Mouse (Mus musculus) heart, embryonic 11.5 days (tissue): ENCODE results near the gene Rmnd5a. TPM values are rescaled to one million over a fixed set of nuclear protein-coding genes. Genes with fewer than 3 reads are reported as not detected.

Experiments
- ATAC-seq: fragments of 200-750 bp; cut with Nextera tagmentation; replicated peaks from 2 replicates; pipeline ENCODE4 v1.8.0; 2017; ENCODE audit warnings: moderate library complexity; ENCODE audit not compliant: insufficient number of reproducible peaks, low FRiP score, low TSS enrichment
- H3K27ac ChIP-seq: fragments of 300-500 bp; sonication (generic); 2 replicates; pipeline ENCODE4 v1.5.1; 2014; ENCODE audit warnings: mild to moderate bottlenecking, low read depth, low read length
- H3K27me3 ChIP-seq: fragments of 300-500 bp; sonication (generic); 2 replicates; pipeline ENCODE4 v1.6.1; 2014; ENCODE audit warnings: mild to moderate bottlenecking, low read length, mixed read lengths; ENCODE audit not compliant: control insufficient read depth, insufficient read depth
- H3K36me3 ChIP-seq: fragments of 300-500 bp; sonication (generic); 2 replicates; pipeline ENCODE4 v1.6.1; 2014; ENCODE audit warnings: mild to moderate bottlenecking, low read length, moderate library complexity, mixed read lengths; ENCODE audit not compliant: control insufficient read depth, insufficient read depth
- H3K4me1 ChIP-seq: fragments of 300-500 bp; sonication (generic); 2 replicates; pipeline ENCODE4 v1.6.1; 2014; ENCODE audit warnings: low read length; ENCODE audit not compliant: control insufficient read depth, insufficient read depth
- H3K4me2 ChIP-seq: fragments of 300-500 bp; sonication (generic); 2 replicates; pipeline ENCODE4 v1.6.1; 2014; ENCODE audit warnings: mild to moderate bottlenecking, moderate library complexity
- H3K4me3 ChIP-seq: fragments of 300-500 bp; sonication (generic); 2 replicates; pipeline ENCODE4 v1.5.1; 2014; ENCODE audit warnings: low read depth, low read length
- H3K9ac ChIP-seq: fragments of 300-500 bp; sonication (generic); 2 replicates; pipeline ENCODE4 v1.6.1; 2014; ENCODE audit warnings: mild to moderate bottlenecking, low read depth, low read length, moderate library complexity
- H3K9me3 ChIP-seq: fragments of 300-500 bp; sonication (generic); replicated peaks from 2 replicates; pipeline ENCODE4 v1.6.1; 2016; ENCODE audit warnings: low read length; ENCODE audit not compliant: control insufficient read depth
- WGBS: fragments of 180-500 bp; shearing (Covaris S2); extraction: QIAGEN DNeasy Blood & Tissue Kit; methylation state at CpG from one replicate; pipeline ENCODE4 v1.1.7; 2014; ENCODE audit not compliant: insufficient replicate concordance; 5-methylcytosine and 5-hydroxymethylcytosine counted together
- polyA plus RNA-seq: library from polyadenylated mRNA; unstranded; fragments of >200 nt; fragmentation: Nextera tagmentation; extraction: Ambion mirVana; gene quantifications from 2 replicates; pipeline ENCODE4 v1.2.1, GENCODE M21; 2014

Rmnd5a gene
- polyA plus RNA-seq, 1 experiment from 2014 or later, result 6.2 TPM

GRCm38 (mm10) chr6:71360221-71360620 is 80.2 kb downstream of the Rmnd5a start:
- Histone ChIP-seq H3K27ac (no peak overlapping the region), H3K36me3 (no peaks in the 10 kb centered on the region), H3K4me3 (no peak overlapping the region), H3K9me3 (no peaks in the 10 kb centered on the region), H3K4me2 (no peak overlapping the region), H3K27me3 (no peaks in the 10 kb centered on the region), H3K9ac (no peak overlapping the region), H3K4me1 (no peaks in the 10 kb centered on the region)
- no peak for ATAC-seq
- 64% methylated on average over 4 of the region's 4 CpGs for WGBS

GRCm38 (mm10) chr6:71357493-71357892 is 82.9 kb downstream of the Rmnd5a start:
- no peak for ATAC-seq
- no peak overlapping the region for H3K4me2 ChIP-seq

GRCm38 (mm10) chr6:71353722-71354121 is 86.7 kb downstream of the Rmnd5a start:
- no peaks in the 10 kb centered on the region for H3K4me1 ChIP-seq
- no peak for ATAC-seq
- no peak overlapping the region for H3K4me3 ChIP-seq
- H3K9ac ChIP-seq, result no peak overlapping the region
- H3K4me2 ChIP-seq, result no peak overlapping the region
- 65% methylated on average over 2 of the region's 2 CpGs for WGBS
- H3K9me3 ChIP-seq, result no peaks in the 10 kb centered on the region
- no peaks in the 10 kb centered on the region for H3K27me3 ChIP-seq
- no peaks in the 10 kb centered on the region for H3K36me3 ChIP-seq
- no peak overlapping the region for H3K27ac ChIP-seq

More at GRCm38 (mm10) chr6:71357493-71357892, 82.9 kb downstream of the Rmnd5a start:
- Histone ChIP-seq H3K27ac (no peak overlapping the region), H3K9ac (no peak overlapping the region), H3K9me3 (no peaks in the 10 kb centered on the region), H3K4me1 (no peaks in the 10 kb centered on the region), H3K36me3 (no peaks in the 10 kb centered on the region), H3K27me3 (no peaks in the 10 kb centered on the region), H3K4me3 (no peak overlapping the region)
- 85% methylated on average over 7 of the region's 7 CpGs for WGBS

- Histone ChIP-seq H3K9me3 (0 out of 2 replicates have a peak, but pooled peaks cover under 1% of the 10 kb centered on the region), H3K4me2 (no peak overlapping the region), H3K9ac (no peak overlapping the region), H3K4me1 (no peaks in the 10 kb centered on the region), H3K27ac (no peak overlapping the region), H3K36me3 (no peaks in the 10 kb centered on the region), H3K27me3 (no peaks in the 10 kb centered on the region), H3K4me3 (no peak overlapping the region)
- 70% methylated on average over 10 of the region's 10 CpGs for WGBS
- ATAC-seq, result no peak
These were observed 87.5 kb downstream of the Rmnd5a start for GRCm38 (mm10) chr6:71352866-71353427.

GRCm38 (mm10) chr6:71352201-71352600 is 88.2 kb downstream of the Rmnd5a start:
- Histone ChIP-seq H3K27ac (no peak overlapping the region), H3K9me3 (0 out of 2 replicates have a peak, but pooled peaks cover 3% of the 10 kb centered on the region), H3K4me3 (no peak overlapping the region), H3K4me1 (no peaks in the 10 kb centered on the region), H3K36me3 (no peaks in the 10 kb centered on the region), H3K9ac (no peak overlapping the region), H3K4me2 (no peak overlapping the region), H3K27me3 (no peaks in the 10 kb centered on the region)
- ATAC-seq, result no peak
- 86% methylated on average over 6 of the region's 6 CpGs for WGBS

GRCm38 (mm10) chr6:71351201-71351600 is 89.2 kb downstream of the Rmnd5a start:
- no peaks in the 10 kb centered on the region for H3K36me3 ChIP-seq
- H3K9me3 ChIP-seq, result 0 out of 2 replicates have a peak, but pooled peaks cover 3% of the 10 kb centered on the region
- ATAC-seq, result no peak
- no peaks in the 10 kb centered on the region for H3K27me3 ChIP-seq
- H3K27ac ChIP-seq, result no peak overlapping the region
- H3K9ac ChIP-seq, result no peak overlapping the region
- H3K4me1 ChIP-seq, result no peaks in the 10 kb centered on the region
- WGBS, result 87% methylated on average over 3 of the region's 3 CpGs
- no peak overlapping the region for H3K4me2 ChIP-seq
- no peak overlapping the region for H3K4me3 ChIP-seq

GRCm38 (mm10) chr6:71348006-71348405 is 92.4 kb downstream of the Rmnd5a start:
- no peak for ATAC-seq
- 92% methylated on average over 9 of the region's 9 CpGs for WGBS
- Histone ChIP-seq H3K9me3 (0 out of 2 replicates have a peak, but pooled peaks cover 3% of the 10 kb centered on the region), H3K9ac (no peak overlapping the region), H3K27me3 (no peaks in the 10 kb centered on the region), H3K4me3 (no peak overlapping the region), H3K36me3 (no peaks in the 10 kb centered on the region), H3K4me1 (no peaks in the 10 kb centered on the region), H3K4me2 (no peak overlapping the region), H3K27ac (no peak overlapping the region)

- no peak overlapping the region for H3K27ac ChIP-seq
- no peaks in the 10 kb centered on the region for H3K36me3 ChIP-seq
- H3K4me2 ChIP-seq, result no peak overlapping the region
- H3K4me1 ChIP-seq, result no peaks in the 10 kb centered on the region
- no peaks in the 10 kb centered on the region for H3K9me3 ChIP-seq
- 88% methylated on average over 9 of the region's 9 CpGs for WGBS
- no peak for ATAC-seq
- no peaks in the 10 kb centered on the region for H3K27me3 ChIP-seq
- H3K4me3 ChIP-seq, result no peak overlapping the region
- H3K9ac ChIP-seq, result no peak overlapping the region
These were observed 99.3 kb downstream of the Rmnd5a start for GRCm38 (mm10) chr6:71341179-71341578.

- Histone ChIP-seq H3K27ac (no peak overlapping the region), H3K4me1 (no peaks in the 10 kb centered on the region), H3K36me3 (no peaks in the 10 kb centered on the region), H3K4me3 (no peak overlapping the region), H3K4me2 (no peak overlapping the region), H3K9ac (no peak overlapping the region), H3K9me3 (no peaks in the 10 kb centered on the region), H3K27me3 (no peaks in the 10 kb centered on the region)
- 82% methylated on average over 4 of the region's 4 CpGs for WGBS
- ATAC-seq, result no peak
These were observed 101.1 kb downstream of the Rmnd5a start for GRCm38 (mm10) chr6:71339351-71339750.
